ENCODE assay signal across 13 mouse cellular contexts in the genomic region with DNA sequence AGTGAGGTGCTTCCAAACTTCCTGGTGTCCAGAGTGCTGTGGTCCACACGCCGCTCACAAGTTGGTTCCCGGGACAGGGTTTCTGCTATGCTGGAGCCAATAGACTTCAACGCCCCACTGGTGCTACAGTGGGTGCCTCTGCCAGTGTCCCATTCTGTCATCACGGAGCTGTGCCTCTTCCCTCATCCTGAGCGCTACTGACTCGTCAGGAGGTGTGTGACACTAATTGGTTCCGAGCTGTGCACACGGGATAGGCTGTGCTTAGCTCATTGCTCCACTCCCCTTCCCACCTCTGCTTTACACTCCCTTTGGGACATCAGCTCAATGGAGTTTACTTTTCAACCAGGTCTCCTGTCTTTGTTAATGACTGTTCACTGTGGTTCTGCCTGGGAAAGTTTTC.
DNase-seq lines count a peak whose midpoint lies in the region; ATAC-seq and TF ChIP-seq lines count a peak whose summit lies in the region.
"Had no signal": no experiment of that assay in that cellular context is flagged by ENCODE, and none has a peak within 500 bp of the region (broad histone marks: within the 10 kb centered on the region; RNA-seq: fewer than 3 reads in every experiment).

No protein-coding gene starts in this region.

- no peaks in the 10 kb centered on the region for H3K9me3 ChIP-seq in heart, embryonic 11.5 days (replicated peaks; ENCODE audit: control insufficient read depth, low read length)
- H3K9me3 ChIP-seq in midbrain, embryonic 12.5 days, result no peaks in the 10 kb centered on the region
- no peaks in the 10 kb centered on the region for H3K9me3 ChIP-seq in midbrain, postnatal 0 days (ENCODE audit: low read length)
- no peaks in the 10 kb centered on the region for H3K9me3 ChIP-seq in forebrain, embryonic 15.5 days
- H3K9me3 ChIP-seq in neural tube, embryonic 14.5 days (ENCODE audit: control insufficient read depth, low read length), result no peaks in the 10 kb centered on the region
- no peaks in the 10 kb centered on the region for H3K9me3 ChIP-seq in liver, embryonic 11.5 days (ENCODE audit: control insufficient read depth, low read length)

- H3K4me3 ChIP-seq in heart, embryonic 11.5 days (ENCODE audit: low read depth, low read length), result no peak overlapping the region
- H3K4me3 ChIP-seq in midbrain, embryonic 12.5 days, result no peak overlapping the region
- H3K4me3 ChIP-seq in midbrain, postnatal 0 days (ENCODE audit: low read depth, low read length), result no peak overlapping the region
- no peak overlapping the region for H3K4me3 ChIP-seq in forebrain, embryonic 15.5 days
- no peak overlapping the region for H3K4me3 ChIP-seq in neural tube, embryonic 14.5 days (ENCODE audit: low read depth, low read length)
- H3K4me3 ChIP-seq in liver, embryonic 11.5 days (ENCODE audit: low read depth, low read length), result no peak overlapping the region
- H3K4me3 ChIP-seq: heart, adult 2 months had no signal

- 74% methylated on average over 9 of the region's 9 CpGs for WGBS in heart, embryonic 11.5 days (ENCODE audit: insufficient replicate concordance)
- WGBS in midbrain, embryonic 12.5 days, result 82% methylated on average over 9 of the region's 9 CpGs
- 71% methylated on average over 9 of the region's 9 CpGs for WGBS in midbrain, postnatal 0 days
- 45% methylated on average over 9 of the region's 9 CpGs for WGBS in forebrain, embryonic 15.5 days
- WGBS in neural tube, embryonic 14.5 days, result 64% methylated on average over 9 of the region's 9 CpGs
- WGBS in liver, embryonic 11.5 days, result 74% methylated on average over 9 of the region's 9 CpGs

- no peak overlapping the region for H3K27ac ChIP-seq in heart, embryonic 11.5 days (ENCODE audit: low read depth, low read length)
- H3K27ac ChIP-seq in midbrain, embryonic 12.5 days (replicated peaks), result no peak overlapping the region
- no peak overlapping the region for H3K27ac ChIP-seq in midbrain, postnatal 0 days (ENCODE audit: low read depth, low read length)
- no peak overlapping the region for H3K27ac ChIP-seq in forebrain, embryonic 15.5 days (replicated peaks)
- no peak overlapping the region for H3K27ac ChIP-seq in neural tube, embryonic 14.5 days (ENCODE audit: low read depth, low read length)
- H3K27ac ChIP-seq in liver, embryonic 11.5 days (ENCODE audit: low read depth, low read length), result no peak overlapping the region
- H3K27ac ChIP-seq: heart, adult 2 months had no signal

- H3K36me3 ChIP-seq in heart, embryonic 11.5 days (ENCODE audit: control insufficient read depth, insufficient read depth, low read length), result no peaks in the 10 kb centered on the region
- H3K36me3 ChIP-seq in midbrain, embryonic 12.5 days, result no peaks in the 10 kb centered on the region
- no peaks in the 10 kb centered on the region for H3K36me3 ChIP-seq in midbrain, postnatal 0 days (ENCODE audit: insufficient read depth, low read length)
- no peaks in the 10 kb centered on the region for H3K36me3 ChIP-seq in forebrain, embryonic 15.5 days
- H3K36me3 ChIP-seq in neural tube, embryonic 14.5 days (ENCODE audit: control insufficient read depth, insufficient read depth, low read length), result no peaks in the 10 kb centered on the region
- no peaks in the 10 kb centered on the region for H3K36me3 ChIP-seq in liver, embryonic 11.5 days (ENCODE audit: control insufficient read depth, insufficient read depth, low read length)

- no peak overlapping the region for H3K4me2 ChIP-seq in heart, embryonic 11.5 days
- H3K4me2 ChIP-seq in midbrain, embryonic 12.5 days (replicated peaks), result no peak overlapping the region
- H3K4me2 ChIP-seq in midbrain, postnatal 0 days (ENCODE audit: low read depth, low read length, poor library complexity, severe bottlenecking), result no peak overlapping the region
- no peak overlapping the region for H3K4me2 ChIP-seq in forebrain, embryonic 15.5 days (replicated peaks)
- H3K4me2 ChIP-seq in neural tube, embryonic 14.5 days (ENCODE audit: low read depth, low read length), result no peak overlapping the region
- H3K4me2 ChIP-seq in liver, embryonic 11.5 days, result no peak overlapping the region

- no peak overlapping the region for H3K9ac ChIP-seq in heart, embryonic 11.5 days (ENCODE audit: low read depth, low read length)
- H3K9ac ChIP-seq in midbrain, embryonic 12.5 days (replicated peaks), result no peak overlapping the region
- H3K9ac ChIP-seq in midbrain, postnatal 0 days (replicated peaks; ENCODE audit: low read length, poor library complexity, severe bottlenecking), result no peak overlapping the region
- no peak overlapping the region for H3K9ac ChIP-seq in forebrain, embryonic 15.5 days (replicated peaks)
- H3K9ac ChIP-seq in neural tube, embryonic 14.5 days (replicated peaks; ENCODE audit: low read depth, low read length), result no peak overlapping the region
- H3K9ac ChIP-seq in liver, embryonic 11.5 days (ENCODE audit: low read depth, low read length), result no peak overlapping the region
- H3K9ac ChIP-seq: liver, postnatal 0 days had no signal

- H3K27me3 ChIP-seq in heart, embryonic 11.5 days (ENCODE audit: control insufficient read depth, insufficient read depth, low read length), result no peaks in the 10 kb centered on the region
- H3K27me3 ChIP-seq in midbrain, embryonic 12.5 days, result peaks cover 4% of the 10 kb centered on the region; the same call in 1 of the 2 replicates
- H3K27me3 ChIP-seq in midbrain, postnatal 0 days (ENCODE audit: insufficient read depth, low read length), result no peaks in the 10 kb centered on the region
- H3K27me3 ChIP-seq in forebrain, embryonic 15.5 days, result no peaks in the 10 kb centered on the region
- H3K27me3 ChIP-seq in neural tube, embryonic 14.5 days (ENCODE audit: control insufficient read depth, insufficient read depth, low read length), result no peaks in the 10 kb centered on the region
- H3K27me3 ChIP-seq in liver, embryonic 11.5 days (replicated peaks; ENCODE audit: control insufficient read depth, insufficient read depth, low read length), result no peaks in the 10 kb centered on the region

- peak; percentile 79 for DNase-seq in heart, adult 11 months
- DNase-seq in midbrain, postnatal 0 days (ENCODE audit: low spot score), result no peak
- DNase-seq in layer of hippocampus, postnatal 36 days, result no peak
- no peak for DNase-seq in liver, embryonic 11.5 days (ENCODE audit: low spot score)
- DNase-seq: heart, adult 2 months; heart, postnatal 10 days; liver, postnatal 0 days; right cerebral cortex, adult 18-20 months; thymus, adult 2 months had no signal

- TF ChIP-seq CTCF in midbrain, postnatal 0 days (IDR thresholded peaks at IDR 0.05), result no peak

- no peak for ATAC-seq in heart, embryonic 11.5 days (replicated peaks; ENCODE audit: insufficient number of reproducible peaks, low FRiP score, low TSS enrichment)
- ATAC-seq in midbrain, embryonic 12.5 days (ENCODE audit: low FRiP score, low read depth), result peak; percentile 20; the same call in 1 of the 2 replicates
- ATAC-seq in midbrain, postnatal 0 days (ENCODE audit: low FRiP score), result no peak
- ATAC-seq in forebrain, embryonic 15.5 days (replicated peaks), result peak; percentile 73; the same call in 1 of the 2 replicates
- ATAC-seq in neural tube, embryonic 14.5 days (ENCODE audit: low read depth), result peak; percentile 68; the same call in 1 of the 2 replicates
- ATAC-seq in liver, embryonic 11.5 days (replicated peaks; ENCODE audit: low FRiP score), result no peak
- ATAC-seq: liver, postnatal 0 days had no signal

- peaks cover 3% of the 10 kb centered on the region; the same call in 1 of the 2 replicates for H3K4me1 ChIP-seq in heart, embryonic 11.5 days (ENCODE audit: control insufficient read depth, insufficient read depth, low read length)
- no peaks in the 10 kb centered on the region for H3K4me1 ChIP-seq in midbrain, embryonic 12.5 days
- no peaks in the 10 kb centered on the region for H3K4me1 ChIP-seq in midbrain, postnatal 0 days (ENCODE audit: insufficient read depth, low read length)
- peaks cover 16% of the 10 kb centered on the region for H3K4me1 ChIP-seq in forebrain, embryonic 15.5 days
- no peaks in the 10 kb centered on the region for H3K4me1 ChIP-seq in neural tube, embryonic 14.5 days (ENCODE audit: control insufficient read depth, insufficient read depth, low read length)
- no peaks in the 10 kb centered on the region for H3K4me1 ChIP-seq in liver, embryonic 11.5 days (replicated peaks; ENCODE audit: control insufficient read depth, insufficient read depth, low read length)

Comparison
In these comparisons a context has a peak if more than half of its experiments do, and no peak if none do; other contexts are left out.
1. ATAC-seq: peak in midbrain, embryonic 12.5 days (single experiment), forebrain, embryonic 15.5 days (single experiment) and neural tube, embryonic 14.5 days (single experiment); none in heart, embryonic 11.5 days (single experiment), midbrain, postnatal 0 days (single experiment) and liver, embryonic 11.5 days (single experiment).